Mouse (Mus musculus) spleen, adult 2 months (tissue): ENCODE data around the gene Dact1.

Source experiments
- CTCF ChIP-seq: fragments of 200-500 bp; IDR thresholded peaks from 2 replicates; pipeline ENCODE4 v1.5.1; 2011; ENCODE audit warnings: mild to moderate bottlenecking, inconsistent platforms; ENCODE audit not compliant: insufficient read depth, insufficient read length, insufficient replicate concordance; ENCODE audit errors: extremely low read depth
- POLR2A ChIP-seq: fragments of 200-500 bp; IDR thresholded peaks from 2 replicates; pipeline ENCODE4 v1.6.1; 2011; ENCODE audit warnings: low read depth, low read length, inconsistent platforms

GRCm38 (mm10) chr12:71368631-71369030 is 58.9 kb downstream of the Dact1 start:
- TF ChIP-seq POLR2A (no peak), CTCF (no peak)
